Mouse (Mus musculus) splenic B cell, adult 2 months (primary cell): Measurements from ENCODE around the gene Grin3a.
A peak's percentile ranks its signal among the peaks of the same experiment; 100 is the strongest.
"Not testable (repeated sequence)": the region's sequence is repeated elsewhere in the genome, so short reads cannot be mapped to it uniquely, and the experiment has no call there.

Source experiments
- DNase-seq: peaks from one replicate; pipeline ENCODE4 v3.0.0-alpha.2; 2011; ENCODE audit warnings: low read depth, low spot score
- H3K27me3 ChIP-seq: 2 replicates; pipeline ENCODE4 v1.6.1; 2012; ENCODE audit warnings: mild to moderate bottlenecking, low read length, moderate library complexity, mixed read lengths; ENCODE audit not compliant: control insufficient read depth, poor library complexity, insufficient read depth, severe bottlenecking
- H3K36me3 ChIP-seq: 2 replicates; pipeline ENCODE4 v1.6.1; 2012; ENCODE audit warnings: mild to moderate bottlenecking, low read length, moderate library complexity, mixed read lengths; ENCODE audit not compliant: control insufficient read depth, poor library complexity, insufficient read depth, severe bottlenecking

Gene Grin3a

DNA sequence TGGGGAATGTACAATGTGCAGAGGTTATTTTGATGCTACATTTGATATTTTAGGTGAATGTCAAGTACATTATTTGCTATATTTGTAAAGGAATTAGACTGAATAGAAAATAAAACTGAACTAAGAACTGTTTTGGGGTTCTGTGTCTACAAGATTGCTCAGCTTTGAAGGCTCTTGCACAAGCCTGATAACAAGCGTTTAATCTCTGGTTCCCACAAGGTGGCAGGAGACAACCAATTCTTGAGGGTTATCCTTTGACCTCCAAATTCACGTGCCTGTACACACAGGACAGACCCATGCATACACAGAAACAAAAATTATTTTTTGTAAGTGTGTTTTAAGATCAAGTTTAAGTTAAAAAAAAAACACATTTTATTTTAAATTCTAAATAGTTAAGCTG lies 205.6 kb downstream of the Grin3a start:
- H3K36me3 ChIP-seq: peaks cover 14% of the 10 kb centered on the region
- H3K27me3 ChIP-seq: no peaks in the 10 kb centered on the region
- no peak for DNase-seq

DNA sequence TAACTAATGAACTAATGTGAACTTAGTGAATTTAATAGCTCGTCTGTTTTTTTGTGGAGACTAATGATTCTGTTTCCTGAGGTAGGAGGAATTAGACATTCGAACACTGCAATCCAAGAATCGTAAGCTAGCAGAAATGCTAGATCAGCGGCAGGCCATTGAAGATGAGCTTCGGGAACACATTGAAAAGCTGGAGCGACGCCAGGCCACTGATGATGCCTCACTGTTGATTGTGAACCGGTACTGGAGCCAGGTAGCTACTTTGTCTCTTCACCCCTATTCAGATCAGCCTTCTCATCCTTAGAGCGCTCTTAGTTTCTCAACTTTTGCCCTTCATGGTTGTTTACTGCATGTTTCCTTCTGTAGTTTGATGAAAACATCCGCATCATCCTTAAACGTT lies 207.7 kb downstream of the Grin3a start:
- Histone ChIP-seq H3K27me3 (no peaks in the 10 kb centered on the region), H3K36me3 (peaks cover 6% of the 10 kb centered on the region)
- no peak for DNase-seq

DNA sequence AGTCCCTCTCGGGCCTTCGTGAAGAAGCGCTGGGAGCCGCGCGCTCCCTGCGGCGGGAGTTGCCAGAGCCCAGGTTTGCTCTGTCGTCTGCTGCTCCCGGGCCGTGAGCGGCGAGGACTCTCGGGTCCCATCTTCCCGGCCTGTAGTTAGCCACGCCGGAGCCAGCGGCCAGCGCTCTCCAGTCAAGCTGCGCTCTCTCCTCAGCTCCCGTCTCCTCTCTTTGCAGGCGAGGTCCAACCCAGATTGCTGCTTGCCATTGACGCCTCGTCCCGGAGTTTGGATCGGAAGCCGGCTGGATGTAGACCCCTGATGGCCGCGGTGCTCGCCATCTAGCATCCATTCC lies 213.4 kb downstream of the Grin3a start:
- DNase-seq: no peak
- Histone ChIP-seq H3K27me3 (no peaks in the 10 kb centered on the region), H3K36me3 (no peaks in the 10 kb centered on the region; the same call in 1 of the 2 replicates)

DNA sequence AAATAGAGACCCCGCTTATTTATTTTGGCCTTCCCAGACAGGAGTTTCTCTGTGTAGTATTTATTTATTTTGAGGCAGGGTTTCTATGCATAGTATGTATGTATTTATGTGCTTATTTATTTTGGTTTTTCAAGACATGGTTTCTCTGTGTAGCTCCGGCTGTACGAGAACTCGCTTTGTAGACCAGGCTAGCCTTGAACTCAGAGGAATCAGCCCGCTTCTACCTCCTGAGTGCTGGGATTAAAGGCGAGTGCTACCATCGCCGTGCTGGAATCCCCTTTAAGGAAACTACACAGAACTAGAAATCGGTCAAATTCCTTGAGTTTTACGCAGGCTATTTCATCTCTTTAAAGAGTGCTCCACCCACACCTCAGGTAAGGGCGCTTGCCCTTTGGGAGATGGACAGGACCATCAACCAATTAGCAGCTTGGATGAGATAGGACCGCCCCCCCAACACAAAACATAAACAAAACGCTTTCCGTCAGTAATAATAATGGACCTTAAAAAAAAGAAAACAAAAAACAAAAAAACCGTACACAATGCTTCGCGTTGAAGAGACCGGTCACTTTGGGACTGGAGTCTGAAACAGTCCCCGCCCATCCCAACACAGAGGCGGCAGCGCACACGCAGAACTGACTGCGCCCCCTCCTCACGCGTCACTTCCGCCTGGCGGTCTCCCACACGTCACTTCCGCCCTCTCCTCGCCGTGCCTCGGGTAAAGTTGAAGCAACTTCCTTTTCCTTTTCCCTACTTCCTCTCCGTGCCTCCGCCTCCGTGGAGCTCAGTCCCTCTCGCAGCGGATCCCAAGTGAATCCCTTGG lies 214.0 kb downstream of the Grin3a start, which contains the start of gene Rnf20:
TSS of gene Rnf20 (plus strand) at position 688 of the 820 bp plus-strand sequence.
- peak; percentile 97 for DNase-seq
- no peaks in the 10 kb centered on the region; the same call in 1 of the 2 replicates for H3K36me3 ChIP-seq
- H3K27me3 ChIP-seq: no peaks in the 10 kb centered on the region; the same call in 1 of the 2 replicates

DNA sequence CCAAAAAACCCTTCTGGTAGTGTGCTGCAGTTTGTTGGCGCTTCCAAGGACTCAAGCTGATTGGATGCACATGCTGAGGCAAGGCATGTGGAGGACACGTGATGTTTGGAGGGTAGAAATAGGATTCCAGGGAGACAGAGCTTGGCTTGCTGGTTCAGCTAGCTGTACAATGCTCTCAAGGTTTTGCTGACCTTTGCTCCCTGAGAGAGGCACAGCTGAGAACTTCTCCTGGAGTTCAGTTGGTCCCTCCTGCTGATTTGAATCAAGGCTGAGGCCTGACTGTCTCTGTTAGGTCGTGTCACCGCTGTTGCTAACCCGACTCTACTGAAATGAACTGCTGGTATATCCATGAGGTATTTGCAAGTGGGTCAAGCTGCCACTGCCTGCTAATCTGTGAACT lies 216.6 kb downstream of the Grin3a start:
- Histone ChIP-seq H3K36me3 (no peaks in the 10 kb centered on the region), H3K27me3 (no peaks in the 10 kb centered on the region; the same call in 1 of the 2 replicates)
- no peak for DNase-seq

DNA sequence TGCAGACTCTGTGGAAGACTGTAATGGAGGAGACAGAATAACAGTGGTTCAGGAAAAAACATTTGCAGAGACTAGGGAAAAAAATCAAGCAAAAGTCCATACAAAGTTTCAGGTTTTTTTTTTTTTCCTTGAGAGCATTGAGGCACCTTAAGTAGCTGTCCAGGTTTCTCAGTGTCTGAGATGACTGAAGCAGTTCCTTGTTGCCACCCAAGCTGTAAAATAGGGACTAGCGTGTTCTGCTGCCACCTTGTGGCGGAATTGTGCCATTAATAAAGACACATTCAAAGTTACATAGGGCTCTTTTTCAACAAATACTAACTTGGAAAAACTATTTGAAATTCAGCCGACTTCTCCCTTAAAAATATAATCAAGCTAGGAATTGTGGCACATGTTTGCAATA lies 218.6 kb downstream of the Grin3a start:
- H3K27me3 ChIP-seq: no peaks in the 10 kb centered on the region; the same call in 1 of the 2 replicates
- H3K36me3 ChIP-seq: no peaks in the 10 kb centered on the region
- peak; percentile 87 for DNase-seq

DNA sequence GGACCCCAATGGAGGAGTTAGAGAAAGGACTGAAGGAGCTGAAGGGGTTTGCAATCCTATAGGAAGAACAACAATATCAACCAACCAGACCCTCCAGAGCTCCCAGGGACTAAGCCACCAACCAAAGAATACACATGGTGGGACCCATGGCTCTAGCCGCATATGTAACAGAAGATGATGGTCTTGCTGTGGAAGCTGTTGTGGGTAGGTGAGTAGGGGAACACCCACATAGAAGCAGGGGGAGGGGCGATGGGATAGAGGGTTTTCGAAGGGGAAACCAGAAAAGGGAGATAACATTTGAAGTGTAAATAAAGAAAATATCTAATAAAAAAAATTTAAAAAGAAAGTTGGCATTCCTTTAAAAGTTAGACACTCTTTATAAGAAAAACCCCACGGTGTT lies 220.6 kb downstream of the Grin3a start:
- H3K36me3 ChIP-seq, H3K27me3 ChIP-seq, DNase-seq: not testable (repeated sequence)

DNA sequence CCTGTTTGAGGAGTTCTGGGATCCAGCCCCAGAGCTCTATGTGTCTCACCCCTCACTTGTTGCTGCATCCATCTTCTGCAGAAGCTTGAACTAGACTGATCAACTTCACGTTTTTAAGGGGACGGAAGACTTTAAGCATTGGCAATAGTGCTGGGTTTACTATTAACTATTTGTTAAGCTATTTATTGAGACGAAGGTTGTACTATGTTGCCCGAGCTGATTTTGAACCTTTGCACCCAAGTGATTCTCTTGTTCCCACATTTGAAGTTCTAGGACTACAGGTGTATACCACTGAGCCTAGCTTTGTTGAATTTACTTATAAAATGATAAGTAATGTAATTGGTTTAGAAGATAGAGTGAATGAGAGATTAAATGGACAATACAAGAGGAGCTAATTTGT lies 221.6 kb downstream of the Grin3a start:
- no peak for DNase-seq
- no peaks in the 10 kb centered on the region; the same call in 1 of the 2 replicates for H3K27me3 ChIP-seq
- H3K36me3 ChIP-seq: no peaks in the 10 kb centered on the region

DNA sequence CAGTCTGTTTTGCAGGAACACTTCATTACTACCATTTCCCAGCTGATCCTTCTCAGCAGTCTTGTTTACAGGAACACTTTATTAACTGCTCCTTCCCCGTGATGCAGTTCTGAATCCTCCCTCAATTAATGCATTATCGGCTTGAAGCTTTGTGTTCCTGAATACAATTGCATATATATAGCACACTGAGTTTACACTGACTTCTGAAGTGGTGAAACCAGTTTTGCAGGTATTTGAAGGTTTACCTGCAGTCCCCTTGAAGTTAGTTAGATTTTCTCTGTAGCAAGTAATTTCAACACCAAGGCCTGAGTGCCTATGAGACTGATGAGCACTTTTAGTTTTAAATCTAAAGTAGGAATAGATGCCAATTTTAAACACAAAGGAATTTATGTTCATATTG lies 223.3 kb downstream of the Grin3a start:
- Histone ChIP-seq H3K27me3 (no peaks in the 10 kb centered on the region; the same call in 1 of the 2 replicates), H3K36me3 (no peaks in the 10 kb centered on the region)
- no peak for DNase-seq

DNA sequence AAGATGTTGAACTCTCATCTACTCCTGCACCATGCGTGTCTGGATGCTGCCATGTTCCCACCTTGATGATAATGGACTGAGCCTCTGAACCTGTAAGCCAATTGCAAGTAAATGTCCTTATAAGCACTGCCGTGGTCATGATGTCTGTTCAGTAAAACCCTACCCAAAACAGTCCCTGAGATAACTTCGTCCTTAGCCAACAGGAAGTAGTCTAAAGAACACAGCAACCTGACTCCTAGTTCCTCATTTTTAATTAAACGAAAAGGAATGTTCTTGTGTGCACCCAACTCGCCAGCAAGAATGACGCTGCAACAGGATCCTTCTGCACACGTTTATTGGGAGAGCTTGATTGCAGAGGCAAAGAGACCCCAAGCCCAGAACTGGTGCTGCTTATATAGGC lies 225.7 kb downstream of the Grin3a start:
- H3K36me3 ChIP-seq, DNase-seq, H3K27me3 ChIP-seq: not testable (repeated sequence)

DNA sequence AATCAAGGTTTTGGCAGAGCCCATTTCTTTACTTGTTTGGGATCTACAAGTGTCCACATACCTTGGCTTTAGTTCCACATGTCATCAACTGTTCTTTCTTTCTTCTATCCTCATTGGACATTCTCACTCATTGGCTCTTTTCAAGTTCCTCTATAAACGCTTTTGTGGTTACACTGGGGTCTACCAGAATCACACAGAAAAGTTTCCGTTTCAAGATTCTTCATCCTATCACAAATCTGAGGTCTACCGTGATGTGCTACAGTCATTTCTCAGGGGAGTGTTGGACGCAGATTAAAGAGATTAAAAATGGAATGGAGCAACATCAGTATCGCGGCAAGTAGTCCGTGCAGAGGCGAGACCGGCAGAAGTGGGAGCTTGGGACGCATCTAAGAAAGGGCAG lies 228.6 kb downstream of the Grin3a start:
- H3K27me3 ChIP-seq: no peaks in the 10 kb centered on the region
- no peak for DNase-seq
- H3K36me3 ChIP-seq: no peaks in the 10 kb centered on the region
